Mouse (Mus musculus) C2C12 (cell line): ENCODE results near the gene Zdhhc13. TPM values are rescaled to one million over a fixed set of nuclear protein-coding genes. Genes with fewer than 3 reads are reported as not detected.

Source experiments
- H3K27me3 ChIP-seq: one replicate; pipeline ENCODE4 v1.6.1; 2011; ENCODE audit not compliant: control insufficient read depth, insufficient read depth, insufficient read length
- H3K36me3 ChIP-seq: one replicate; pipeline ENCODE4 v1.6.1; 2011; ENCODE audit not compliant: control insufficient read depth, insufficient read depth
- H3K4me3 ChIP-seq: one replicate; pipeline ENCODE4 v1.5.1; 2011; ENCODE audit warnings: mild to moderate bottlenecking, control low read depth; ENCODE audit not compliant: poor library complexity, insufficient read depth, severe bottlenecking
- H3K79me2 ChIP-seq: one replicate; pipeline ENCODE4 v1.6.1; 2011; ENCODE audit not compliant: control insufficient read depth, insufficient read depth
- H3K79me3 ChIP-seq: one replicate; pipeline ENCODE4 v1.6.1; 2011; ENCODE audit warnings: low read depth, control low read depth
- H3ac ChIP-seq: one replicate; pipeline ENCODE3; 2011; ENCODE audit warnings: low read depth; ENCODE audit not compliant: control insufficient read depth, insufficient read length
- CEBPB ChIP-seq: IDR thresholded peaks from one replicate; pipeline ENCODE4 v1.6.1; 2011; ENCODE audit warnings: low read depth, mild to moderate bottlenecking, control low read depth, moderate library complexity
- CTCF ChIP-seq: IDR thresholded peaks from one replicate; pipeline ENCODE4 v1.5.1; 2011; ENCODE audit not compliant: control insufficient read depth, insufficient read depth, insufficient read length
- FOSL1 ChIP-seq: IDR thresholded peaks from one replicate; pipeline ENCODE4 v1.8.0; 2011; ENCODE audit warnings: mild to moderate bottlenecking, low read length; ENCODE audit not compliant: poor library complexity, insufficient read depth, severe bottlenecking
- MAX ChIP-seq: IDR thresholded peaks from one replicate; pipeline ENCODE4 v1.6.1; 2011; ENCODE audit warnings: mild to moderate bottlenecking, control low read depth
- MYOD1 ChIP-seq: IDR thresholded peaks from one replicate; pipeline ENCODE4 v1.6.1; 2011; ENCODE audit warnings: low read depth; ENCODE audit not compliant: control insufficient read depth, insufficient read length
- MYOG ChIP-seq: IDR thresholded peaks from one replicate; pipeline ENCODE4 v1.6.1; 2011; ENCODE audit not compliant: control insufficient read depth, insufficient read length; ENCODE audit errors: extremely low read depth
- USF1 ChIP-seq: IDR thresholded peaks from one replicate; pipeline ENCODE4 v1.6.1; 2011; ENCODE audit warnings: low read depth, mild to moderate bottlenecking, control low read depth, moderate library complexity
- polyA plus RNA-seq: library from polyadenylated mRNA; unstranded; fragments of >200 nt; fragmentation: generic; extraction: Trizol; gene quantifications from one replicate; pipeline ENCODE4 v1.2.1, GENCODE M21; 2012; ENCODE audit warnings: missing spikeins

The Zdhhc13 gene
- polyA plus RNA-seq, 1 experiment = 12.2 TPM

GRCm38 (mm10) chr7:48755825-48756224, 33.0 kb upstream of the Zdhhc13 start:
- no peaks in the 10 kb centered on the region for H3K27me3 ChIP-seq
- TF ChIP-seq CEBPB = no peak
- TF ChIP-seq USF1 = no peak
- no peak for TF ChIP-seq MYOD1
- TF ChIP-seq FOSL1 = no peak
- TF ChIP-seq MAX = no peak
- TF ChIP-seq MYOG = no peak
- no peak for TF ChIP-seq CTCF
- H3K79me3 ChIP-seq = no peaks in the 10 kb centered on the region
- H3K4me3 ChIP-seq = no peak overlapping the region
- no peak overlapping the region for H3ac ChIP-seq
- H3K36me3 ChIP-seq = no peaks in the 10 kb centered on the region
- H3K79me2 ChIP-seq = no peaks in the 10 kb centered on the region

GRCm38 (mm10) chr7:48756306-48756931, 32.4 kb upstream of the Zdhhc13 start:
- H3K4me3 ChIP-seq = no peak overlapping the region
- no peaks in the 10 kb centered on the region for H3K79me2 ChIP-seq
- H3K36me3 ChIP-seq = no peaks in the 10 kb centered on the region
- no peak overlapping the region for H3ac ChIP-seq
- no peaks in the 10 kb centered on the region for H3K27me3 ChIP-seq
- TF ChIP-seq CTCF (no peak), FOSL1 (no peak), USF1 (no peak), MYOG (no peak), MAX (no peak), CEBPB (no peak), MYOD1 (no peak)
- H3K79me3 ChIP-seq = no peaks in the 10 kb centered on the region

GRCm38 (mm10) chr7:48758083-48758482, 30.7 kb upstream of the Zdhhc13 start:
- no peak overlapping the region for H3K4me3 ChIP-seq
- no peaks in the 10 kb centered on the region for H3K79me2 ChIP-seq
- no peak overlapping the region for H3ac ChIP-seq
- H3K27me3 ChIP-seq = no peaks in the 10 kb centered on the region
- H3K79me3 ChIP-seq = no peaks in the 10 kb centered on the region
- TF ChIP-seq MYOG = no peak
- no peak for TF ChIP-seq CEBPB
- no peak for TF ChIP-seq FOSL1
- no peak for TF ChIP-seq USF1
- TF ChIP-seq MAX = no peak
- TF ChIP-seq CTCF = no peak
- no peak for TF ChIP-seq MYOD1
- H3K36me3 ChIP-seq = no peaks in the 10 kb centered on the region

GRCm38 (mm10) chr7:48760789-48761188, 28.0 kb upstream of the Zdhhc13 start:
- H3K27me3 ChIP-seq = no peaks in the 10 kb centered on the region
- no peaks in the 10 kb centered on the region for H3K79me3 ChIP-seq
- TF ChIP-seq FOSL1 (no peak), USF1 (no peak), MYOG (no peak), MAX (no peak), MYOD1 (no peak), CTCF (no peak), CEBPB (no peak)
- H3ac ChIP-seq = no peak overlapping the region
- H3K36me3 ChIP-seq = no peaks in the 10 kb centered on the region
- H3K4me3 ChIP-seq = no peak overlapping the region
- no peaks in the 10 kb centered on the region for H3K79me2 ChIP-seq

- Histone ChIP-seq H3K36me3 (no peaks in the 10 kb centered on the region), H3ac (no peak overlapping the region), H3K79me2 (no peaks in the 10 kb centered on the region), H3K4me3 (no peak overlapping the region), H3K79me3 (no peaks in the 10 kb centered on the region), H3K27me3 (no peaks in the 10 kb centered on the region)
- no peak for TF ChIP-seq FOSL1
- no peak for TF ChIP-seq MYOD1
- no peak for TF ChIP-seq MAX
- TF ChIP-seq CEBPB = no peak
- no peak for TF ChIP-seq CTCF
- no peak for TF ChIP-seq MYOG
- no peak for TF ChIP-seq USF1
These were observed 26.5 kb upstream of the Zdhhc13 start for GRCm38 (mm10) chr7:48762289-48762688.
